Mouse (Mus musculus) limb, embryonic 11.5 days (tissue): ENCODE data around the gene Pdlim1. TPM values are rescaled to one million over a fixed set of nuclear protein-coding genes. Genes with fewer than 3 reads are reported as not detected.
A peak's percentile ranks its signal among the peaks of the same experiment; 100 is the strongest.

Experiments used
- ATAC-seq: fragments of 200-750 bp; cut with Nextera tagmentation; 2 replicates; pipeline ENCODE4 v1.8.0; 2017; ENCODE audit warnings: low read depth; ENCODE audit not compliant: insufficient number of reproducible peaks, low FRiP score, low TSS enrichment
- DNase-seq: peaks from one replicate; pipeline ENCODE4 v3.0.0-alpha.2; 2015; ENCODE audit warnings: low spot score
- H3K27ac ChIP-seq: fragments of 300-500 bp; sonication (generic); replicated peaks from 2 replicates; pipeline ENCODE4 v1.5.1; 2014; ENCODE audit warnings: low read depth, mild to moderate bottlenecking, low read length
- H3K27me3 ChIP-seq: fragments of 300-500 bp; sonication (generic); 2 replicates; pipeline ENCODE4 v1.6.1; 2014; ENCODE audit warnings: mild to moderate bottlenecking, low read length, mixed read lengths; ENCODE audit not compliant: control insufficient read depth, insufficient read depth
- H3K36me3 ChIP-seq: fragments of 300-500 bp; sonication (generic); 2 replicates; pipeline ENCODE4 v1.6.1; 2014; ENCODE audit warnings: mild to moderate bottlenecking, low read length, moderate library complexity, mixed read lengths; ENCODE audit not compliant: control insufficient read depth, insufficient read depth
- H3K4me1 ChIP-seq: fragments of 300-500 bp; sonication (generic); 2 replicates; pipeline ENCODE4 v1.6.1; 2014; ENCODE audit warnings: low read length, mixed read lengths; ENCODE audit not compliant: control insufficient read depth, insufficient read depth
- H3K4me2 ChIP-seq: fragments of 300-500 bp; sonication (generic); 2 replicates; pipeline ENCODE4 v1.6.1; 2014; ENCODE audit warnings: low read depth, mild to moderate bottlenecking, moderate library complexity; ENCODE audit not compliant: severe bottlenecking
- H3K4me3 ChIP-seq: fragments of 300-500 bp; sonication (generic); 2 replicates; pipeline ENCODE4 v1.5.1; 2014; ENCODE audit warnings: low read depth, low read length
- H3K9ac ChIP-seq: fragments of 300-500 bp; sonication (generic); 2 replicates; pipeline ENCODE4 v1.6.1; 2014; ENCODE audit warnings: mild to moderate bottlenecking, low read length
- H3K9me3 ChIP-seq: fragments of 300-500 bp; sonication (generic); 2 replicates; pipeline ENCODE4 v1.6.1; 2016; ENCODE audit warnings: low read length; ENCODE audit not compliant: control insufficient read depth
- WGBS: fragments of 180-500 bp; shearing (Covaris S2); extraction: QIAGEN DNeasy Blood & Tissue Kit; methylation state at CpG from one replicate; pipeline ENCODE4 v1.1.7; 2014; 5-methylcytosine and 5-hydroxymethylcytosine counted together
- polyA plus RNA-seq: library from polyadenylated mRNA; unstranded; fragments of >200 nt; fragmentation: Nextera tagmentation; extraction: Ambion mirVana; gene quantifications from 2 replicates; pipeline ENCODE4 v1.2.1, GENCODE M21; 2014

Pdlim1 gene
- 68.5 and 84.1 TPM in 2 replicates for polyA plus RNA-seq

DNA sequence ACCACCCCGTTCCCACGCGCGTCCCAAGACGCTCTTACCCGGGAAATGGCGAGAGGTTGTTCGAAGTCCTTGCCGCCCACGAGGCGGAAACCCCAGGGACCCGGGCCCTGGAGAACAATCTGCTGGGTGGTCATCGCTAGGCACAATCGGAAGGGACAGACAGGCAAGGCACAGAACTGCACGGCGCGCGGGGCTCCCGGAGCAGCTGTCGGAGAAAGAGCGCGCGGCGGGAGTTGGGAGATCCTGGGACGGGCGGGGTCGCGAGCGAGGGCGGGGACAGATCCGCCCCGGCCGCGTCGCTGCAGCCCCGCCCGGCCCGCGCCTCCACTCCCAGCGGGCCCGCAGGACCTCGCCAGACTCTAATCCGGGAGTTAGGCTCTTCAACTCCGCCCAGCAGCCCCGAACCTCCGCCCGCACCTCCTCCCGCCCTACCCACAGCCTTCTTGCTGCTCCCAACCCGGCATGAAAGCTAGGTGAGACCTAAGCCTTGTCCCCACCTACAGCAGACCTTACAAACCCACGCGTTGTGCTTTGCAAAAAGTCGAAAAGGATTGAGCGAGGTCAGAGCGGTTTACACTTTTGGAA, at the start of gene Pdlim1:
Pdlim1 (minus strand) TSS at position 535 of the 585 bp plus-strand sequence.
- under 1% methylated on average over 48 of the region's 54 CpGs for WGBS

GRCm38 (mm10) chr19:40319199-40319598, 47.6 kb upstream of the Pdlim1 start:
- H3K27ac ChIP-seq = no peak overlapping the region
- WGBS = 86% methylated on average over 3 of the region's 3 CpGs
- ATAC-seq (no peak), DNase-seq (no peak)
- H3K9me3 ChIP-seq = no peaks in the 10 kb centered on the region
- no peaks in the 10 kb centered on the region for H3K4me1 ChIP-seq
- no peaks in the 10 kb centered on the region for H3K36me3 ChIP-seq
- no peak overlapping the region for H3K4me2 ChIP-seq
- H3K27me3 ChIP-seq = no peaks in the 10 kb centered on the region
- H3K4me3 ChIP-seq = no peak overlapping the region
- H3K9ac ChIP-seq = no peak overlapping the region

More for the DNA sequence above, at the start of gene Pdlim1:
- H3K9me3 ChIP-seq = no peaks in the 10 kb centered on the region
- DNase-seq = peak; percentile 77
- H3K4me2 ChIP-seq = peak within 1 kb of the TSS; percentile 96
- peak within 1 kb of the TSS; percentile 54 for H3K4me3 ChIP-seq
- peak within 1 kb of the TSS; percentile 56 for H3K9ac ChIP-seq
- H3K27me3 ChIP-seq = peaks cover 21% of the 10 kb centered on the region
- no peaks in the 10 kb centered on the region for H3K4me1 ChIP-seq
- no peaks in the 10 kb centered on the region for H3K36me3 ChIP-seq
- H3K27ac ChIP-seq = no peak within 1 kb of the TSS
- peak; percentile 80 for ATAC-seq

GRCm38 (mm10) chr19:40318511-40318910, 46.9 kb upstream of the Pdlim1 start:
- Histone ChIP-seq H3K36me3 (no peaks in the 10 kb centered on the region), H3K4me3 (no peak overlapping the region), H3K27ac (no peak overlapping the region), H3K4me2 (no peak overlapping the region), H3K27me3 (no peaks in the 10 kb centered on the region), H3K9me3 (no peaks in the 10 kb centered on the region), H3K4me1 (no peaks in the 10 kb centered on the region), H3K9ac (no peak overlapping the region)
- no peak for DNase-seq
- 30% methylated on average over 6 of the region's 6 CpGs for WGBS
- ATAC-seq = no peak

DNA sequence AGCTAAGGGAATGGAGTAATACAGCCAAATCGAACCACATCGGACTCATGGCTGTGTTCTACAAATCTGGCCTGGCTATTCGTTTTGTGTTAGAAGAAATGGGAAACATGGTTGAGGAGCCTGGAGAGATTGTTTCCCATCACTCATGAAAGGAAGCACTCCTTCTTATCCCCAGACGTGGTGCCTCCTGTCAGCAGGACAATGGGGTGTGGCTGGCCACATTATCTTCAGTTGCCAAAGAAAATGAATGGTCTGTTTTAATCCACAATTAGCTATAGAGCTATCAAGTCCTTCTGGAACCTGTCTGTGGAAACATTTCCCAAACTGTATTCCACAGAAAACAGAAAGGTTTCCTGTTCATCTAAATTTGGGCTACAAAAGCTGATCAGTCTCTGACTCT, 45.4 kb upstream of the Pdlim1 start:
- Histone ChIP-seq H3K9me3 (no peaks in the 10 kb centered on the region), H3K27me3 (no peaks in the 10 kb centered on the region), H3K9ac (no peak overlapping the region), H3K4me2 (no peak overlapping the region), H3K4me3 (no peak overlapping the region), H3K4me1 (no peaks in the 10 kb centered on the region), H3K36me3 (no peaks in the 10 kb centered on the region), H3K27ac (no peak overlapping the region)
- DNase-seq (no peak), ATAC-seq (no peak)
- 79% methylated on average over 4 of the region's 4 CpGs for WGBS

- H3K4me1 ChIP-seq = no peaks in the 10 kb centered on the region
- H3K9ac ChIP-seq = no peak overlapping the region
- H3K36me3 ChIP-seq = no peaks in the 10 kb centered on the region
- 94% methylated on average over 11 of the region's 11 CpGs for WGBS
- no peak for DNase-seq
- no peaks in the 10 kb centered on the region for H3K27me3 ChIP-seq
- ATAC-seq = no peak
- no peak overlapping the region for H3K27ac ChIP-seq
- H3K9me3 ChIP-seq = no peaks in the 10 kb centered on the region
- H3K4me3 ChIP-seq = no peak overlapping the region
- H3K4me2 ChIP-seq = no peak overlapping the region
Measured at GRCm38 (mm10) chr19:40314252-40314651, 42.6 kb upstream of the Pdlim1 start.

- ATAC-seq (no peak), DNase-seq (no peak)
- no peak overlapping the region for H3K27ac ChIP-seq
- no peaks in the 10 kb centered on the region for H3K9me3 ChIP-seq
- no peak overlapping the region for H3K4me3 ChIP-seq
- WGBS = 93% methylated on average over 8 of the region's 8 CpGs
- no peaks in the 10 kb centered on the region for H3K36me3 ChIP-seq
- no peak overlapping the region for H3K9ac ChIP-seq
- H3K27me3 ChIP-seq = no peaks in the 10 kb centered on the region
- H3K4me1 ChIP-seq = no peaks in the 10 kb centered on the region
- H3K4me2 ChIP-seq = no peak overlapping the region
Measured at GRCm38 (mm10) chr19:40311631-40312030, 40.0 kb upstream of the Pdlim1 start.

DNA sequence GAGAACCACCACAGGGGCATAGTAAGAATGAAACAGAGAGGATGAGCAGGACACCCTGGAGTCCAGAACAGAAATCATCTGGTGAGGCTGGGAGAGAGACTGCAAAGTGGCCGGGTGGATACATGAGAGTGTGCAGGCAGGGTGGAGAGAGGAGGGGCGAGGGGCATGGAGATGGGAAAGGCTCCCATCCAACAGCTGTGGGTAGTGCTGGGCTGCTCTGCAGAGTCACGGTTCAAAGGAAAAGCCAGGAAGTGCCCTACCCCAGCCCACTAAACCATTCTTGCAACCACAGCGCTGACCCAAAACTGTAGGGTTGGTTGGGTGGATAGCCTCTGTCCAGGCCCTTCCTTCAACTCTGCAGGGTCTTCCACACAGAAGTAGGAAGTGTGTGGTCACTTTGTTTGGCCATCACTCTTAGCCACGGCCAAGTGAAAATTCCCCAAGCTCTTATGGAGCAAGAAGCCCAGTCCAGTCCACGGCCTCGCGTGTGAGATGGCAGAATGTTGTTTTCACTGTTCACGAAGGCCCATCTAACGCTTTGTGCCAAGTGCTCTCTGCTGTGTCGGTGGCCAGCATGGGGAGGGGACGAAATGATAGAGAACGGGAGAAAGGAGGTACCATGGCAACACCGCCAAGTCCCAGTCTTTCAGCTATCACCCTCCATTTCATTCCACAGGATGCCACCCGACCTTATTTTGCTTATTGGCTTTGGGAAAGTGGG, 38.9 kb upstream of the Pdlim1 start:
- DNase-seq (no peak), ATAC-seq (no peak)
- H3K27me3 ChIP-seq = no peaks in the 10 kb centered on the region
- H3K27ac ChIP-seq = no peak overlapping the region
- H3K4me1 ChIP-seq = no peaks in the 10 kb centered on the region
- H3K9ac ChIP-seq = no peak overlapping the region
- H3K36me3 ChIP-seq = no peaks in the 10 kb centered on the region
- H3K4me3 ChIP-seq = no peak overlapping the region
- WGBS = 88% methylated on average over 15 of the region's 15 CpGs
- no peaks in the 10 kb centered on the region for H3K9me3 ChIP-seq
- H3K4me2 ChIP-seq = no peak overlapping the region

DNA sequence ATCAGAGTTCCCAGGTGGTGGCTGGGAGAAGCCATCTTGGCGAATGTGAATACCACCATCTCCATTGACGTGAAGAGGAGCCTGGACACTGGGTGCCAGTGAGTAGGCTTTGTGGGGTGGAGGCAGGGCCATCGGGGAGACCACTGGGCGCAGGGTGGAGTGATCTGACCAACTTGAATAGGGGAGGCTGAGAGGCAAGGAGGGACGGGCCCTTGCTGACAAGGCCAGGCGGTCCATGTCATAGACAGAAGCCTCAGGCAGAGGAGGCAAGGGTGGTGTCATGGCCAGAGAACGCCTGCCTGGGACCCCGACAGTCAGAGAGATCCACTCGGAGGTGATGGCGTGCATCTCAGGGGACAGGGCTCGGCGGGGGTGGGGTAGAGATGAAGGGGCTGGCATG, 38.3 kb upstream of the Pdlim1 start:
- no peaks in the 10 kb centered on the region for H3K9me3 ChIP-seq
- ATAC-seq (no peak), DNase-seq (no peak)
- H3K4me1 ChIP-seq = no peaks in the 10 kb centered on the region
- WGBS = 89% methylated on average over 12 of the region's 12 CpGs
- no peak overlapping the region for H3K27ac ChIP-seq
- H3K36me3 ChIP-seq = no peaks in the 10 kb centered on the region
- H3K9ac ChIP-seq = no peak overlapping the region
- H3K4me2 ChIP-seq = no peak overlapping the region
- H3K27me3 ChIP-seq = no peaks in the 10 kb centered on the region
- no peak overlapping the region for H3K4me3 ChIP-seq
